Mouse (Mus musculus): ENCODE measurements around the gene Snx20. TPM values are rescaled to one million over a fixed set of nuclear protein-coding genes. Genes with fewer than 3 reads are reported as not detected.

Gene Snx20
- polyA plus RNA-seq, 1 experiment from 2014 or later, result 4.3 TPM

GRCm38 (mm10) chr8:88624276-88624675 is 11.7 kb downstream of the Snx20 start:
- Histone ChIP-seq H3K9me3 (replicated peaks) (no peaks in the 10 kb centered on the region), H3K27ac (replicated peaks) (no peak overlapping the region), H3K4me3 (replicated peaks) (no peak overlapping the region), H3K4me1 (replicated peaks) (peaks cover 11% of the 10 kb centered on the region), H3K36me3 (replicated peaks) (no peaks in the 10 kb centered on the region), H3K9ac (no peak overlapping the region), H3K4me2 (no peak overlapping the region), H3K27me3 (peaks cover 39% of the 10 kb centered on the region)
- 70% methylated on average over 3 of the region's 3 CpGs for WGBS (ENCODE audit: insufficient replicate concordance)
- ATAC-seq (ENCODE audit: insufficient read depth), result no peak

- no peaks in the 10 kb centered on the region for H3K9me3 ChIP-seq (replicated peaks)
- H3K27me3 ChIP-seq, result peaks cover 33% of the 10 kb centered on the region
- no peak for ATAC-seq (ENCODE audit: insufficient read depth)
- H3K4me3 ChIP-seq (replicated peaks), result no peak overlapping the region
- no peak overlapping the region for H3K9ac ChIP-seq
- H3K27ac ChIP-seq (replicated peaks), result no peak overlapping the region
- peaks cover 11% of the 10 kb centered on the region for H3K4me1 ChIP-seq (replicated peaks)
- H3K4me2 ChIP-seq, result no peak overlapping the region
- 78% methylated on average over 3 of the region's 3 CpGs for WGBS (ENCODE audit: insufficient replicate concordance)
- H3K36me3 ChIP-seq (replicated peaks), result no peaks in the 10 kb centered on the region
Measured at GRCm38 (mm10) chr8:88623351-88623750, 12.6 kb downstream of the Snx20 start.

GRCm38 (mm10) chr8:88621408-88621807 is 14.5 kb downstream of the Snx20 start:
- H3K9me3 ChIP-seq (replicated peaks), result no peaks in the 10 kb centered on the region
- no peak overlapping the region for H3K4me3 ChIP-seq (replicated peaks)
- ATAC-seq (ENCODE audit: insufficient read depth), result no peak
- WGBS (ENCODE audit: insufficient replicate concordance), result 2% methylated on average over 8 of the region's 8 CpGs
- no peaks in the 10 kb centered on the region for H3K4me1 ChIP-seq (replicated peaks)
- H3K27me3 ChIP-seq, result peaks cover 20% of the 10 kb centered on the region
- H3K27ac ChIP-seq (replicated peaks), result no peak overlapping the region
- H3K4me2 ChIP-seq, result no peak overlapping the region
- H3K36me3 ChIP-seq (replicated peaks), result no peaks in the 10 kb centered on the region
- H3K9ac ChIP-seq, result no peak overlapping the region

GRCm38 (mm10) chr8:88620931-88621330 is 15.0 kb downstream of the Snx20 start:
- Histone ChIP-seq H3K36me3 (replicated peaks) (no peaks in the 10 kb centered on the region), H3K27ac (replicated peaks) (no peak overlapping the region), H3K9ac (no peak overlapping the region), H3K4me3 (replicated peaks) (no peak overlapping the region), H3K4me1 (replicated peaks) (no peaks in the 10 kb centered on the region), H3K4me2 (no peak overlapping the region), H3K9me3 (replicated peaks) (no peaks in the 10 kb centered on the region), H3K27me3 (peaks cover 16% of the 10 kb centered on the region; the same call in 1 of the 2 replicates)
- ATAC-seq (ENCODE audit: insufficient read depth), result no peak
- 55% methylated on average over 5 of the region's 5 CpGs for WGBS (ENCODE audit: insufficient replicate concordance)

GRCm38 (mm10) chr8:88619513-88619912 is 16.4 kb downstream of the Snx20 start:
- Histone ChIP-seq H3K4me3 (replicated peaks) (no peak overlapping the region), H3K9me3 (replicated peaks) (no peaks in the 10 kb centered on the region), H3K4me2 (no peak overlapping the region), H3K27me3 (peaks cover 12% of the 10 kb centered on the region; the same call in 1 of the 2 replicates), H3K4me1 (replicated peaks) (no peaks in the 10 kb centered on the region), H3K36me3 (replicated peaks) (no peaks in the 10 kb centered on the region), H3K27ac (replicated peaks) (no peak overlapping the region), H3K9ac (no peak overlapping the region)
- WGBS (ENCODE audit: insufficient replicate concordance), result 36% methylated on average over 3 of the region's 3 CpGs
- no peak for ATAC-seq (ENCODE audit: insufficient read depth)

GRCm38 (mm10) chr8:88618612-88619011 is 17.3 kb downstream of the Snx20 start:
- 28% methylated on average over 5 of the region's 5 CpGs for WGBS (ENCODE audit: insufficient replicate concordance)
- Histone ChIP-seq H3K9me3 (replicated peaks) (no peaks in the 10 kb centered on the region), H3K4me2 (no peak overlapping the region), H3K27ac (replicated peaks) (no peak overlapping the region), H3K4me3 (replicated peaks) (no peak overlapping the region), H3K27me3 (peaks cover 12% of the 10 kb centered on the region; the same call in 1 of the 2 replicates), H3K9ac (no peak overlapping the region), H3K36me3 (replicated peaks) (no peaks in the 10 kb centered on the region), H3K4me1 (replicated peaks) (no peaks in the 10 kb centered on the region)
- no peak for ATAC-seq (ENCODE audit: insufficient read depth)

- Histone ChIP-seq H3K27me3 (peaks cover 6% of the 10 kb centered on the region; the same call in 1 of the 2 replicates), H3K9me3 (replicated peaks) (no peaks in the 10 kb centered on the region), H3K4me2 (no peak overlapping the region), H3K9ac (no peak overlapping the region), H3K36me3 (replicated peaks) (no peaks in the 10 kb centered on the region), H3K4me3 (replicated peaks) (no peak overlapping the region), H3K4me1 (replicated peaks) (no peaks in the 10 kb centered on the region), H3K27ac (replicated peaks) (no peak overlapping the region)
- no peak for ATAC-seq (ENCODE audit: insufficient read depth)
- WGBS (ENCODE audit: insufficient replicate concordance), result 56% methylated on average over 5 of the region's 5 CpGs
Measured at GRCm38 (mm10) chr8:88614981-88615380, 20.9 kb downstream of the Snx20 start.

GRCm38 (mm10) chr8:88610271-88610670 is 25.7 kb downstream of the Snx20 start:
- ATAC-seq (ENCODE audit: insufficient read depth), result no peak

GRCm38 (mm10) chr8:88609036-88609435 is 26.9 kb downstream of the Snx20 start:
- Histone ChIP-seq H3K9ac (no peak overlapping the region), H3K9me3 (replicated peaks) (no peaks in the 10 kb centered on the region), H3K4me1 (replicated peaks) (no peaks in the 10 kb centered on the region), H3K27me3 (no peaks in the 10 kb centered on the region), H3K4me2 (no peak overlapping the region), H3K4me3 (replicated peaks) (no peak overlapping the region), H3K36me3 (replicated peaks) (no peaks in the 10 kb centered on the region), H3K27ac (replicated peaks) (no peak overlapping the region)
- ATAC-seq (ENCODE audit: insufficient read depth), result no peak
- WGBS (ENCODE audit: insufficient replicate concordance), result 65% methylated on average over 8 of the region's 8 CpGs

More at GRCm38 (mm10) chr8:88610271-88610670, 25.7 kb downstream of the Snx20 start:
- Histone ChIP-seq H3K9ac (no peak overlapping the region), H3K4me2 (no peak overlapping the region), H3K4me3 (replicated peaks) (no peak overlapping the region), H3K9me3 (replicated peaks) (no peaks in the 10 kb centered on the region), H3K36me3 (replicated peaks) (no peaks in the 10 kb centered on the region), H3K27me3 (no peaks in the 10 kb centered on the region), H3K27ac (replicated peaks) (no peak overlapping the region), H3K4me1 (replicated peaks) (no peaks in the 10 kb centered on the region)
- 41% methylated on average over 6 of the region's 6 CpGs for WGBS (ENCODE audit: insufficient replicate concordance)

GRCm38 (mm10) chr8:88605361-88606040 is 30.4 kb downstream of the Snx20 start:
- no peaks in the 10 kb centered on the region for H3K27me3 ChIP-seq
- H3K4me2 ChIP-seq, result no peak overlapping the region
- H3K4me3 ChIP-seq (replicated peaks), result no peak overlapping the region
- no peaks in the 10 kb centered on the region for H3K9me3 ChIP-seq (replicated peaks)
- ATAC-seq (ENCODE audit: insufficient read depth), result no peak
- no peaks in the 10 kb centered on the region for H3K36me3 ChIP-seq (replicated peaks)
- no peak overlapping the region for H3K27ac ChIP-seq (replicated peaks)
- no peak overlapping the region for H3K9ac ChIP-seq
- WGBS (ENCODE audit: insufficient replicate concordance), result 46% methylated on average over 13 of the region's 13 CpGs
- H3K4me1 ChIP-seq (replicated peaks), result no peaks in the 10 kb centered on the region

- Histone ChIP-seq H3K9ac (no peak overlapping the region), H3K27ac (replicated peaks) (no peak overlapping the region), H3K4me2 (no peak overlapping the region), H3K27me3 (no peaks in the 10 kb centered on the region), H3K9me3 (replicated peaks) (no peaks in the 10 kb centered on the region), H3K36me3 (replicated peaks) (no peaks in the 10 kb centered on the region), H3K4me1 (replicated peaks) (no peaks in the 10 kb centered on the region), H3K4me3 (replicated peaks) (no peak overlapping the region)
- no peak for ATAC-seq (ENCODE audit: insufficient read depth)
- 16% methylated on average over 20 of the region's 20 CpGs for WGBS (ENCODE audit: insufficient replicate concordance)
Measured at GRCm38 (mm10) chr8:88604065-88605038, 31.6 kb downstream of the Snx20 start.

Data from liver, embryonic 15.5 days (tissue).